Mouse (Mus musculus): Measurements from ENCODE around the gene Tecpr2. TPM values are rescaled to one million over a fixed set of nuclear protein-coding genes. Genes with fewer than 3 reads are reported as not detected.

Gene Tecpr2
- polyA plus RNA-seq, 1 experiment, result 5.4 TPM

- no peak for DNase-seq (ENCODE audit: low spot score)
These were observed 88.3 kb downstream of the Tecpr2 start for GRCm38 (mm10) chr12:110977345-110977733.

DNA sequence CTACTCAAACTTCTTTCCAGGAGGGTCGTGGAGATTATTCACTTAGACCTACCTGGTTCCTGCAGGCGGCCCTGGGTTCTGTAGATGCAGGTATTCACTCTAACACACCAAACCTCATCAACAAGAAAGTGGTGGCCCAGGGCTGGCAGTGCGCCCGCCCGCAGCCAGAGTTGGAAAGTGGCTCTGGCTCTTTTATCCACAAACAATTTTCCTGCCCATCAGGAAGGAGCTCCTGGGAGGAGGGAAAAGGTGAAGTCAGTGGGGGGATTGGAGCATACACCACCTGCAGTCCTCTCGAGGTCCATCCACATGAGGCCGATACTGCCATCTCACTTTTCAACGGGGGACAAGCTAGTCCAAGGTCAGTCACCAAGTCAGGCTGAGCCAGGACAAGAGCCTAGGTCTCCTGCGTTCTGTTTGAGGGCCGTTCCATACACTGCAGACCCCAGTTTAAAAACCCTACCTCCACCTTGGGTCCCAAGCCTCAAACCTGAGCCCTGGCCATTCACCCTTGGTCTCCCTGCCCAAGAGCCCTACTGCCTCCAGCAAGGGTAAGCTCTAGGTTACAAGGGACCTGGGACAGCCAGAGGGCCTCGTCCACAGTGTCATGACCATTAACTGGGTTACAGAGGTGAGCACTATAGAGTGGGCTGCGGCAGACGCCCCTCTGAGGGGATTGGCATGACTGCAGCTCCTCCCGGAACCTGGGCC, 89.0 kb downstream of the Tecpr2 start:
- no peak for DNase-seq (ENCODE audit: low spot score)

DNA sequence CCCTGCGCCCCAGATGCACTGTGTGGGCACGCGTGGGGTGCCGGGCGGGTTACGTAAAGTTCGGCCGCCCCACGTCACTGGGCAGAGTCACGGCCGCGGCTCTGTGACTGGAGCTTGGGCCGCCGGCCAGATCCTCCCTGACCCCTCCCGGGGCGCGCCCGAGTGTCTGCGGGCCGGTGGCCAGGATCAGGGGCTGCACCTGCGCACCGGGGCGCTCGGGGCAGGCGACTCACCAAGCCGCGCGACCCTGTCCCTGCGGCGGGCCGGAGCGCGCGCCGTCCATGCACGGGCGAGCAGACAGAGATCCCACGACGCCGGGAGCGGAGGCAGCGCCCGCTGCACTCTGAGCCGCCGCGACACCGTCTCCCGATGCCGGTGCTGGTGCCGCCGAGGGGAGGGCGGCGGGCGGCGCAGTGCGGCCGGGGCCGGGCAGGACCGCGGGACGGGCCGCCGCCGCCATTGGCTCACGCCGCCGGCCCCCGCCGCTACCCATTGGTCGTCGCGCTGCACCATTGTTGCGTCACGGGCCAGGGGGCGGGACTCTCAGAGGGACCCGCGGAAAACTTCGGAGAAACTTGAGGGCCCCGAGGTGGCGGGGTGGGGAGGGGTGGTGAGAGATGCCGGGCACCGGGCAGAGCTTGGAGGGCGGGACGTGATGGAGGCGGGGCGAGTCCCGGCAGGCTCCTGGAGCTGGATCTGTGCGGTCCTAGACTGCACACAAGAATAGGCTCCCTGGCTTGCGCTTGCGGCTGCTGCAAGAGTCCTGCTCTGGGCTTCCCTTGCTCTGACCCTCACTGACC, 89.7 kb downstream of the Tecpr2 start, which contains the start of gene Ankrd9:
Gene Ankrd9, minus strand, starts transcription at position 434 of the 800 bp plus-strand sequence.
- peak; percentile 97 for DNase-seq (ENCODE audit: low spot score)

DNA sequence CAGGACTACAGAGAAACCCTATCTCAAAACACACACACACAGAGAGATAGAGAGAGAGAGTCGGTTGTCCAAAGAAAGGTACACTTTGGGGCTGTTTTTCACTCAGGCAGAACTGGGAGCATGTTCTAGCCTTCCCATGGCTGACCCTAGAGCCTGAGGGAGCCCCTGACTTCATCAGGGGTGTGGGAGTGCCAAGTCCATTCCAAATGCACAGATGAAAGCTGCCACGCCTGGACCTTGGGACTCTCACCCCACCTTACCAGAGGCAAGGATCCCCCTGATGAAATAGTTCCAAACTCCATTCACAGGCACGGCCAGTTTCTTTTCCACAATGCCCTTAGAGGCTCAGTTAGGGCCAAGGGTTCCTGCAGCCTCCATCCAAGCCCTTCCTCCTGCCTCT, 90.7 kb downstream of the Tecpr2 start:
- DNase-seq (ENCODE audit: low spot score), result no peak

GRCm38 (mm10) chr12:110981736-110982135, 92.7 kb downstream of the Tecpr2 start:
- no peak for DNase-seq (ENCODE audit: low spot score)

- no peak for DNase-seq (ENCODE audit: low spot score)
These were observed 94.0 kb downstream of the Tecpr2 start for GRCm38 (mm10) chr12:110983083-110983482.

DNA sequence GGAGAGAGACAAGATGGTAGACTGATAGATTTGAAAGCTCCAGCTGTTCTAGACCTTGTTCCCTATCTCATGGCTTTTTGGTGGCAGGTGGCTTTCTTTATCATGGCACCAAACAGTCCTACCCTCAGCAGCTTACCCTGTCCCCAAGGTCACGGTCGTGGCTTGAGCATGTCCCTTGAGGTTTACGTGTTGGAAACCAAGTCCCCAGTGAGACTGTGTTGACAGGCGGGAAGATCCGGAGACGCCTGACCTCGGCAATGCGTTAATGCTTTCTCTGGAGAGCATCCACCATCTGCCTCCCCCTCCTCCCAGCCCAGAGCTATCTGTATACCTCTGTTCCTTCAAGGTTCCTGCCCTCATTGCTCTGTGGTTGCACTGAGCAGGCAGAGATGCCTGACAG, 94.7 kb downstream of the Tecpr2 start:
- DNase-seq (ENCODE audit: low spot score), result no peak

DNA sequence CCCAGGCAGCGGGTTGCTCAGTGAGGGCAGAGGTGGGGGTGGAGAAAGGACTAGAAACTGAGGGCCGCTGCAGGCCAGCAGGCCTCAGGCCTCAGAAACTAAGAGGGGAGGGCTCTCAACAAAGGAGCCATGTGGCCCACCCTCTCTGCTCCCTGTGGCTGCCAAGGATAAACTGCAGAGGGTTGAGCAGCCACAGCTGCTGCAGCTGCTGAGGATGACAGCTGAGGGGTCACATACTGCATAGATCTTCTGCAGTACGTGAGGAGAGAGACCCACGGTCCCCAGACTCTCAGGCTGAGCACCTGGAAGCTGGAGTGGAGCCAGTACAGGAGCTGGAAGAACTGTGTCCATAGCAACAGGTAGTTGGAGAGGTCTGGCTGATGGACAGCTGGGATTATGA, 95.5 kb downstream of the Tecpr2 start:
- DNase-seq (ENCODE audit: low spot score), result peak; percentile 15

DNA sequence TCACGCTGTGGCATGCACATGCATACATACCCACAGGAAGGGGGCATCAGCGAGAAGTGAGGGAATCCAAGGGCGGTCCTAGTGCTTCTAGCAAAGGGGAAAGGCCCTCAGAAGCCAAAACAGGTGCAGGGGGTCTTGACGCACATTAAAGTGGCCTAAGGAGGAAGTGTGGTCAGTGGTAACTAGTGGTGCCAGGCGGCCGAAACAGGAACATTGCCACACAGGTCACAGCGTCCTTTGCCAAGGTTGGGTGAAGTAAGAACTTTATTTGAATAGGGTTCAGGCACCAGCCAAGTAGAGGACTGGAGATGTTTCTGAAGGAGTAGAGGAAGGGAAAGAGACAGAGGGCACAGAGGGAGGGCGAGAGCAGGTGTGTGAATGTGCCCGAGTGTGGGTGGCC, 96.1 kb downstream of the Tecpr2 start:
- DNase-seq (ENCODE audit: low spot score), result peak; percentile 14

DNA sequence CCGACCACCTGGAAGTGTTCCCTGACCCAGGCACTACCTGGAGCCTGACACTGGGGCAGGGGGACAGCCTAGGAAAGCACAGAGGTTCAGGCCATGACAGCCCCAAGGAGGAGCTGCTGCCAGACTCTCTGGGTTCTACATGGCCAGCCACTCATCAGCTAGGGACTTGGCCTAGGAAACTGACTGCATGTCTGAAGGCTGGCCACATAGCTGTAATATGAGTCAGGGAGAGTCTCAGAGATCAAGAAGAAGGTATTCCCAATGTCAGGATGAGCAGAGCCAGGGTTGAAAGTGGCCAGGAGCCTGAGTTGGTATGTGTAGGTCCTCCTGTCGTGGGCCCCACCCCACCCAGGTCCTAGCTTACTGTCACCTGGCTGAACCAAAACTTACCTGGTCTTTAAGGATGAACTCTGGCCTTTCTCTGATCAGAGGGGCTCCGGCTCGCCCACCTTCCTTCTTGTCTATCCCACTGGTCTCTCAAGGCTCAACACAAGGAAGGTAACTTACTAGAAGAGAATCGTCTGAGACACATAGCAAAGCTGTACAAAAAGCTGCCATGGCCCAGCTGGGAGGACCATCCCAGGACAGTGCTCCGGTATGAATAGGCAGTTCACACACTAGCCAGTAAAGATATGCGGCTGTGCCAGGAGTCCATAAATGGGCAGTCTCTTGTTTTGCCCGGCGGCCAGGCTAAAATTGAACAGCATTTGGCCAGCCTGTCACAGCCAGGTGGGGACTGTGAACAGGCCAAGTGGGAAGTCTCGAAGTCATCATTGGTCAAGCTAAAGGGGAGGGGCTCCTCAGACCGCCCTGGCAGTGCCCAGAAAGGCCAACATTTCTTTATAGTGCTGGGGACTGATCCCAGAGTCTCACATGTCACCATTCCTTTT, 97.7 kb downstream of the Tecpr2 start:
- DNase-seq (ENCODE audit: low spot score), result peak; percentile 23

DNA sequence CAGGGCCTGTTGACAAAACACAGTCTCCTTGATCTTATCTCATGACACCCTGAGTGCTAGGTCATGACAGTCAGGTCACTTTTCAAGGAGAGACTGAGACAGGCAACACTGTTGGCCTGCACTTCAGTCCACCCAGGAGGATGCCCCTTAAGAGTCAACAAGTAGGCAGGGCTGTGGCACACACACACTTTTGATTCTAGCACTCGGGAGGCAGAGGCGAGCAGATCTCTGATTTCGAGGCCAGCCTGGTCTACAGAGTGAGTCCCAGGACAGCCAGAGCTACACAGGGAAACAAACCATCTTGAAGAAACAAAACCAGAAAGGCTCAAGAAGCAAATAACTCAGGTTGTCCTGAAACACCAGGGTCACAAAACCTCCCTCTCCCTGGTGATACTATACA, 100.3 kb downstream of the Tecpr2 start:
- DNase-seq (ENCODE audit: low spot score), result no peak

- DNase-seq (ENCODE audit: low spot score), result no peak
These were observed 101.4 kb downstream of the Tecpr2 start for GRCm38 (mm10) chr12:110990500-110990899.

GRCm38 (mm10) chr12:110991361-110992127, 102.5 kb downstream of the Tecpr2 start:
- peak; percentile 55 for DNase-seq (ENCODE audit: low spot score)

GRCm38 (mm10) chr12:110992128-110992553, 103.1 kb downstream of the Tecpr2 start:
- DNase-seq (ENCODE audit: low spot score), result peak; percentile 97

- DNase-seq (ENCODE audit: low spot score), result peak; percentile 28
These were observed 103.7 kb downstream of the Tecpr2 start for GRCm38 (mm10) chr12:110992771-110993170.

DNA sequence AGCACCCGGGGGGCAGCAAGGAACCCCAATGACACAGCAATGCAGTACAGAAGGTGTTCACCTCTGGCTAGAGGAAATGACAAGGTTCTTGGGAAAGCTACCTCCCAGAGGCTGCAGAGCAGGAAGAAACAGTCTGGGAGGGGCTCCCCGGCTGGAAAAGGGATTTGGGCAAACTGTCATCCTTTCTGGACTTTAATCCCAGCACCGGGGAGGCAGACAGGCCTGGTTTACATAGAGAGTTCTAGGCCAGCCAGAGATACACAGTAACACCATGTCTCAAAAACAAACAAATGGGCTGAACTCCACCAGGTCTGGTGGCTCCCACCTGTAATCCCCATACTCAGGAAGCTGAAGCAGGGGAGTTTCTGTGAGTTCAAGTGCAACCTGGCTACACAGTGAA, 104.2 kb downstream of the Tecpr2 start:
- DNase-seq (ENCODE audit: low spot score), result no peak

GRCm38 (mm10) chr12:110994666-110995065, 105.6 kb downstream of the Tecpr2 start:
- no peak for DNase-seq (ENCODE audit: low spot score)

DNA sequence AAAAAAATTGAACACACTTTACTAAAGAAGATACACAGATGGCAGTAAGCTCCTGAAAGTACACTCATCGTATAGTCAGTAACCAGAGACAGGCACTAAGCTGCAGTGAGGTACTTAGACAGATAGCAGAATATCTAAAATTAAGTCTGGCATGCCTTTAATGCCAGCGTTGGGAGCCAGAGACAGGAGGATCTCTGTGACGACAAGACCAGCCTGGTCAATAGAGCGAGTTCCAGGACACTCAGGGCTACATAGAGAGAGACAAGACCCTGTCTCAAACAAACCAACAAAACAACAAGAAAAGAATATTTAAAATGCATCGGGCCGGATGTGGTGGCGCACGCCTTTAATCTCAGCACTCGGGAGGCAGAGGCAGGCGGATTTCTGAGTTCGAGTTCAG, 109.0 kb downstream of the Tecpr2 start:
- DNase-seq (ENCODE audit: low spot score), result no peak

GRCm38 (mm10) chr12:110999820-111000219, 110.8 kb downstream of the Tecpr2 start:
- no peak for DNase-seq (ENCODE audit: low spot score)

DNA sequence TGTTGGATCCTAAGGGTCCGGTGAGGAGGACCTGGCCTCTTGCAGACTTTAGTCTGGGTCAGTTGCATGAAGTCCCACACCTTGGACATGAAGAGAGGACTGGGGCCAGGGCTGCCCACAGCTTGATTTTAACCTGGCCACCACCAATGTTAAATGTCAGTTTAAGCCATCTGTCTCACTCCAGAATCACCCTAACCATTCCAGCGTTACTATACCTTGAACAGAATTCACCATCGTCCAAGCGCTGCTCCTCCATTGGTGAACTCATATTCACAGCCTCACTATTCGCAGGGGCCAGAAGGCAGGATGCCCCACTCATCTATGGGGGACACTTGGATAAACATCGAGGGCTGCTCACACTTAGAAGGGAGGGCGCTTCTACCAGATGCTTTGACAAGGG, 111.9 kb downstream of the Tecpr2 start:
- DNase-seq (ENCODE audit: low spot score), result no peak

DNA sequence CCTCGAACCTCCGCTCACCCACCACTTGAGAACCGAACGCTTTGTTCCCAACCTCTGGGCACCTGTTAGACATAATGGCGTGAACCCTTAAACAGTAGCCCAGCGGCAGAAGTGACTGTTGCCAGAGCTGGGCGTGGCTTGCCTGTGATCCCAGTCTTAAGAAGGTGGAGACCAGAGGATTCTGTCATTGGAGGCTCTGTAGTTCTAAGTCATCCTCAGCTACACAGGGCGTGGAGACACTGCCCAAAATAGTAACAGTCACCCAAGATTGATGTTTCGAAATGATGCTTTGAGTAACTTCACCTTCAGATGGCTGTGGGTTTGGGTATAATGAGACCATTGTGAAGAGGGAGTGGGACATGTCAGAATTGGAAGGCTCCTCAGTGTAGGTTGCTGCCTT, 115.1 kb downstream of the Tecpr2 start:
- DNase-seq (ENCODE audit: low spot score), result no peak

Measured in urinary bladder, adult 2 months (tissue).